Mouse (Mus musculus): Measurements from ENCODE around the gene Foxm1. TPM values are rescaled to one million over a fixed set of nuclear protein-coding genes. Genes with fewer than 3 reads are reported as not detected.

Gene Foxm1
- polyA plus RNA-seq, 1 experiment from 2014 or later = 26.3 TPM

DNA sequence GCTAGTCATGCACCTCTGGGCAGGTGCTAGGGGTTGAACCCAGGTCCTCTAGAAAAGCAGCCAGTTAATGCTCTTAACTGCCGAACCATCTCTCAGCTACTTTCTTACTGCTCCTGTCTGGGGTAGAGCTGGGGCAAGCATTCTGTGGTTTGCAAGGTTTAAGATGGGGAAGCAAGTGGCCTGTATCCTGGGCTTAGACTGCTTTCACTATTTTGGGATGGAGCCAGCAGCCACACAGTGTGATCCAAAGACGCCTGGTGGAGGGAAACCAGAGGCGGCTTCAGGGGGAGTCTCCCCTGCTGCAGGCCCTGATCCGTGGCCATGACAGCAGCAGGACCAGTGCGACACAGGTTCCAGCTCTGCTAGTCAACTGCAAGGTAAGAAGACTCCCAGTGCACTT, 41.9 kb downstream of the Foxm1 start:
- Histone ChIP-seq H3K9ac (ENCODE audit: low read depth, low read length) (0 out of 2 replicates have a peak overlapping the region, but pooled peaks have one; percentile 17), H3K27ac (replicated peaks; ENCODE audit: low read depth, low read length) (no peak overlapping the region), H3K36me3 (ENCODE audit: control insufficient read depth, insufficient read depth, low read length) (peaks cover 36% of the 10 kb centered on the region), H3K4me3 (ENCODE audit: low read depth, low read length) (no peak overlapping the region), H3K4me2 (ENCODE audit: low read depth, low read length) (no peak overlapping the region), H3K27me3 (replicated peaks; ENCODE audit: control insufficient read depth, insufficient read depth, low read length) (no peaks in the 10 kb centered on the region), H3K9me3 (ENCODE audit: control insufficient read depth, low read length) (no peaks in the 10 kb centered on the region), H3K4me1 (ENCODE audit: control insufficient read depth, insufficient read depth, low read length) (peaks cover 7% of the 10 kb centered on the region; the same call in 1 of the 2 replicates)
- WGBS = 59% methylated on average over 5 of the region's 5 CpGs
- ATAC-seq (ENCODE audit: low read depth) = no peak; the same call in 1 of the 2 replicates
- peak; percentile 27 for DNase-seq (ENCODE audit: low spot score)

DNA sequence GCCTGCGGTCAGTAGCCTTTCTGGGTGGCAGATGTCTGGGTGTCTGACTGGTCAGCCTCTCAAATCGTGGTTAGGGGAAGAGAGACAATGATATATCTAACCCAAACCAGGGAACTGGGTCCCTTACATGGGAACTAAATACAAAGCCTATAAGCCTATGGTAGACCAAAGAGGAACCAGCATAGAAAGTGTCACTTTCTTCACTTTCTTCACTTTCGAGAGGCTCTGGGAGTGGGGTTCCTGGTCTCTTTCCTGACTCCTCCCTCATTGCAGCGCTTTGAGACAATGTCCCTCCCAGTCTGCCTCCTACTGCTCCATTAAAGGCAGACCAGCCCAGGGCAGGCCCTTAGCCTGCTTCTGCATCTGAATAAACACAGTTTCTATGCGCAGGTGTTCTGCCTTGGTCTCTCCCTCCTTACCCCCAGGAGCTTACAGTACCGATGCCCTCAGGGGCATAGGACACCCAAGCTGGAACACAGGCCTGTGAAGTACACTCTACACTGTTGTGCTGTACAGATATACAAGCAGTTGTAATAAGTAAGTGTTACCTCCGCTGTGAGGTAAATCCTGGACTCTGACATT, 45.9 kb downstream of the Foxm1 start:
- ATAC-seq (ENCODE audit: low read depth) (no peak), DNase-seq (ENCODE audit: low spot score) (no peak)
- 83% methylated on average over 7 of the region's 7 CpGs for WGBS
- no peak overlapping the region for H3K9ac ChIP-seq (ENCODE audit: low read depth, low read length)
- no peaks in the 10 kb centered on the region for H3K4me1 ChIP-seq (ENCODE audit: control insufficient read depth, insufficient read depth, low read length)
- H3K4me3 ChIP-seq (ENCODE audit: low read depth, low read length) = no peak overlapping the region
- H3K4me2 ChIP-seq (ENCODE audit: low read depth, low read length) = no peak overlapping the region
- H3K36me3 ChIP-seq (ENCODE audit: control insufficient read depth, insufficient read depth, low read length) = peaks cover 67% of the 10 kb centered on the region
- no peaks in the 10 kb centered on the region for H3K9me3 ChIP-seq (ENCODE audit: control insufficient read depth, low read length)
- H3K27me3 ChIP-seq (replicated peaks; ENCODE audit: control insufficient read depth, insufficient read depth, low read length) = no peaks in the 10 kb centered on the region
- H3K27ac ChIP-seq (replicated peaks; ENCODE audit: low read depth, low read length) = no peak overlapping the region

DNA sequence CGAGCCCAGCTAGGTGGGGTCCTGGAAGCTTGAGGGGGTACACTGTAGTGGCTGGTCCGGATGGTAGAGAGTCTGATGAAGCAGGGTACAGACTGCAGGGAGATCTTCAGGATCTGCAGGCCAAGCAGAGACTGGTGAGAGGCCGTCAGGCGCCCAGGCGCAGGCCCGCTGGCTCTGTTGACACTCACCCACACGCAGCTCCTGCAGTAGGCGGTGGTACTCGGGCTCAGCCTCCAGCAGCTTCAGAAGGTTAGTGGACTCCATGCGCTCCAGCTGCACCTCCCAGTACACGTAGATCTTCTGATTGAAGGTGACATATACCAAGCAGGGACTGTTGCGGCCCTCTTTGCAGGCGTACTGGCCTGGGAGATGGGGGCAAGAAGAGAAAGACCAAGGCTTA, 47.5 kb downstream of the Foxm1 start:
- ATAC-seq (ENCODE audit: low read depth) = no peak
- WGBS = 94% methylated on average over 13 of the region's 13 CpGs
- Histone ChIP-seq H3K4me3 (ENCODE audit: low read depth, low read length) (no peak overlapping the region), H3K27ac (replicated peaks; ENCODE audit: low read depth, low read length) (no peak overlapping the region), H3K9me3 (ENCODE audit: control insufficient read depth, low read length) (no peaks in the 10 kb centered on the region), H3K4me1 (ENCODE audit: control insufficient read depth, insufficient read depth, low read length) (no peaks in the 10 kb centered on the region), H3K36me3 (ENCODE audit: control insufficient read depth, insufficient read depth, low read length) (peaks cover 72% of the 10 kb centered on the region), H3K27me3 (replicated peaks; ENCODE audit: control insufficient read depth, insufficient read depth, low read length) (no peaks in the 10 kb centered on the region), H3K4me2 (ENCODE audit: low read depth, low read length) (no peak overlapping the region), H3K9ac (ENCODE audit: low read depth, low read length) (no peak overlapping the region)
- no peak for DNase-seq (ENCODE audit: low spot score)

DNA sequence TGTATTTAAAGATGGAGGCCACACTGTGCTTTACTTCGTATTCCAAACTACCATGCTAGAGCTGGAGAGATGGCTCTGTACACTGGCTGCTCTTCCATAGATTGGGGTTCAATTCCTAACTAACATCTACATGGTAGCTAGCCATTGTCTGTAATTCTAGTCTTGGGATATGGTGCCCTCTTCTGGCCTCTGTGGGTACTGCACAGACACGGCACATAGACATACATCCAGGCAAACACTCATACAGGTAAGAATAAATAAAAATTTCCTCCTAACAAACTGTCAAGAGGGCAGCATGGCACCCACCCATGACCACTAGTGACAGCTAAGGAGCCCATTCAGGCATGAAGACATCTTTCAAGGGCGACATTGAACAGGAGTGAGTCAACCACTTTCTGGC, 48.3 kb downstream of the Foxm1 start:
- no peaks in the 10 kb centered on the region for H3K27me3 ChIP-seq (replicated peaks; ENCODE audit: control insufficient read depth, insufficient read depth, low read length)
- H3K9me3 ChIP-seq (ENCODE audit: control insufficient read depth, low read length) = no peaks in the 10 kb centered on the region
- no peak overlapping the region for H3K4me2 ChIP-seq (ENCODE audit: low read depth, low read length)
- no peak overlapping the region for H3K9ac ChIP-seq (ENCODE audit: low read depth, low read length)
- ATAC-seq (ENCODE audit: low read depth) (peak; percentile 26; the same call in 1 of the 2 replicates), DNase-seq (ENCODE audit: low spot score) (peak; percentile 48)
- WGBS = 15% methylated on average over 3 of the region's 3 CpGs
- H3K27ac ChIP-seq (replicated peaks; ENCODE audit: low read depth, low read length) = no peak overlapping the region
- no peak overlapping the region for H3K4me3 ChIP-seq (ENCODE audit: low read depth, low read length)
- H3K4me1 ChIP-seq (ENCODE audit: control insufficient read depth, insufficient read depth, low read length) = no peaks in the 10 kb centered on the region
- H3K36me3 ChIP-seq (ENCODE audit: control insufficient read depth, insufficient read depth, low read length) = peaks cover 75% of the 10 kb centered on the region

DNA sequence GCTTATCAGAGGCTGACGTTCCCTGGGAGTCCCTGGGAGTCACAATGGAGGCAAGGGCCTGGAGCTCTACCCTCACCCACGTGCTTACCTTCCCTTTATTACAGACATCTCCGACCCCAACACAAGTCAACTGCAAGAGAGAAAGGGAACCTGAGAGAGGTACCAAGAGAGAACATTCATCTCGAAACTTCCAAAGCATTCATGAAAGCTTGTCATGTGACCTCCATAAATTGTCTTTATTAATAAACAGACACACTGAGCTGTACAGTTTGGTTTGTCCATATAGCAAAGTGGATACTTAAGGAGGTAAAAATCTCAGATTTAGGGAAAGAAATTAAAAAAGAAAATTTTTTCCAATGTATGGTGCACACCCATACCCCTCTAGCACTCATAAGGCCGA, 53.4 kb downstream of the Foxm1 start:
- Histone ChIP-seq H3K4me2 (ENCODE audit: low read depth, low read length) (no peak overlapping the region), H3K36me3 (ENCODE audit: control insufficient read depth, insufficient read depth, low read length) (peaks cover 32% of the 10 kb centered on the region), H3K4me3 (ENCODE audit: low read depth, low read length) (no peak overlapping the region), H3K9me3 (ENCODE audit: control insufficient read depth, low read length) (no peaks in the 10 kb centered on the region), H3K27ac (replicated peaks; ENCODE audit: low read depth, low read length) (no peak overlapping the region), H3K27me3 (replicated peaks; ENCODE audit: control insufficient read depth, insufficient read depth, low read length) (no peaks in the 10 kb centered on the region), H3K9ac (ENCODE audit: low read depth, low read length) (no peak overlapping the region), H3K4me1 (ENCODE audit: control insufficient read depth, insufficient read depth, low read length) (no peaks in the 10 kb centered on the region)
- ATAC-seq (ENCODE audit: low read depth) (no peak), DNase-seq (ENCODE audit: low spot score) (no peak)
- WGBS = 87% methylated on average over 5 of the region's 5 CpGs

DNA sequence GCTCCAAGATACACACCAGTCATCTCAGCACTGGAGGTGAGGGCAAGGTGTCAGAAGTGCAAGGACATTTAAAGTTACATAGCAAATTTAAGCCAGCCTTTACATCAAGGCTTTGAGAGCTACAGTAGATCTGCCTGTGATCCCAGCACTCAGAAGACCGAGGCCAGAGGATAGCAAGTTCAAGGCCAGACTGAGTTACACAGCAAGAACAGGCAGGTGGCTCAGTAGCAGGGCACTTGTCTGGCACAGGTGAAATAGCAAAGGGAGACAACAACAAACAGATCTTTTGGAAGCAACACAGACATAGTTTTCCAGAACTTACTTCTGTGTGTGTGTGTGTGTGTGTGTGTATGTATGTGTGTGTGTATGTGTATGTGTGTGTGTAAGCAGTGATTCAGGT, 55.3 kb downstream of the Foxm1 start:
- H3K4me1 ChIP-seq (ENCODE audit: control insufficient read depth, insufficient read depth, low read length) = no peaks in the 10 kb centered on the region
- WGBS = 95% methylated on average over 1 of the region's 1 CpGs
- DNase-seq (ENCODE audit: low spot score) (no peak), ATAC-seq (ENCODE audit: low read depth) (no peak)
- H3K4me3 ChIP-seq (ENCODE audit: low read depth, low read length) = no peak overlapping the region
- no peak overlapping the region for H3K4me2 ChIP-seq (ENCODE audit: low read depth, low read length)
- no peaks in the 10 kb centered on the region for H3K27me3 ChIP-seq (replicated peaks; ENCODE audit: control insufficient read depth, insufficient read depth, low read length)
- H3K9ac ChIP-seq (ENCODE audit: low read depth, low read length) = no peak overlapping the region
- no peaks in the 10 kb centered on the region for H3K9me3 ChIP-seq (ENCODE audit: control insufficient read depth, low read length)
- H3K27ac ChIP-seq (replicated peaks; ENCODE audit: low read depth, low read length) = no peak overlapping the region
- peaks cover 13% of the 10 kb centered on the region for H3K36me3 ChIP-seq (ENCODE audit: control insufficient read depth, insufficient read depth, low read length)

DNA sequence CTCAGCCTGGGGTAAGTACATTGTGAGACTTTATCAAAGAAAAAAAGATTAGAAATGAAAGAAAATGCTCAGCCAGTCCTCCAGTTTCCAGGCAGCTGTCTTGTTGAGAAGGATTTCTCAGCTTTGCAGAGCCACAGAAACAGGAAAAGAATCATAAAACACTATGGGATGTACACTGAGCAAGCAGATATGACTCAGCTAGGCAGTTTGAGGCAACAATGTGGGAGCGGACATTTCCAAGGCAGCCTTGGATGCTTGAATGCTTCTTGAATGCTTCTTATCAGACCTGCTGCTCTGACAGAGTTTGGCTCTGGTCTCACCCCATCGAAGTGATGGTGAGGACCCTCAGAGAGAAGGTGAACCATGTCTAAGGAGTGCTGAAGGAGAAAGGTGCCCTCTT, 58.3 kb downstream of the Foxm1 start:
- no peaks in the 10 kb centered on the region for H3K27me3 ChIP-seq (replicated peaks; ENCODE audit: control insufficient read depth, insufficient read depth, low read length)
- H3K4me2 ChIP-seq (ENCODE audit: low read depth, low read length) = no peak overlapping the region
- 0 out of 2 replicates have a peak, but pooled peaks cover under 1% of the 10 kb centered on the region for H3K36me3 ChIP-seq (ENCODE audit: control insufficient read depth, insufficient read depth, low read length)
- H3K4me1 ChIP-seq (ENCODE audit: control insufficient read depth, insufficient read depth, low read length) = peaks cover 5% of the 10 kb centered on the region; the same call in 1 of the 2 replicates
- no peak overlapping the region for H3K9ac ChIP-seq (ENCODE audit: low read depth, low read length)
- no peak overlapping the region for H3K4me3 ChIP-seq (ENCODE audit: low read depth, low read length)
- no peak for ATAC-seq (ENCODE audit: low read depth)
- no peak for DNase-seq (ENCODE audit: low spot score)
- H3K27ac ChIP-seq (replicated peaks; ENCODE audit: low read depth, low read length) = no peak overlapping the region
- 94% methylated on average over 2 of the region's 2 CpGs for WGBS
- no peaks in the 10 kb centered on the region for H3K9me3 ChIP-seq (ENCODE audit: control insufficient read depth, low read length)

DNA sequence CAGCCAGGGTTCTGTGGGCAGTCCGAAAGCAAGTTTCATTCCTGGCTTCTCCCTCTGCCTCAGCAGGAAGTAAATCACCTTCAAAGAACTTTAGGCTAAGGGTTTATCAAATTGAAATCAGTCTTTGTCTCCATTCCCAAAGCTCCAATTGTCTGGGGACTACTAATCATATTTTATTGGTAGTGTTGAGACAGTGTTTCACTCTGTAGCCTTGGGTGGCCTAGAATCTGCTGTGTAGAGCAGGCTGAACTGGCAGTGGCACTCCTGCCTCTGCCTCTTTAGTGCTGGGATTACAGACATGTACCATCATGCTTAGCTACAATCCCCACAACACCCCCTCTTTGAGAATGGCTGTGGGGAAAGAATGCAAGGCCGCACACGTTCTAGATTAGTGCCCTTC, 58.7 kb downstream of the Foxm1 start:
- ATAC-seq (ENCODE audit: low read depth) = no peak
- H3K27me3 ChIP-seq (replicated peaks; ENCODE audit: control insufficient read depth, insufficient read depth, low read length) = no peaks in the 10 kb centered on the region
- H3K27ac ChIP-seq (replicated peaks; ENCODE audit: low read depth, low read length) = no peak overlapping the region
- H3K4me2 ChIP-seq (ENCODE audit: low read depth, low read length) = no peak overlapping the region
- DNase-seq (ENCODE audit: low spot score) = no peak
- no peak overlapping the region for H3K4me3 ChIP-seq (ENCODE audit: low read depth, low read length)
- H3K9me3 ChIP-seq (ENCODE audit: control insufficient read depth, low read length) = no peaks in the 10 kb centered on the region
- H3K9ac ChIP-seq (ENCODE audit: low read depth, low read length) = no peak overlapping the region
- WGBS = 92% methylated on average over 3 of the region's 3 CpGs
- no peaks in the 10 kb centered on the region for H3K36me3 ChIP-seq (ENCODE audit: control insufficient read depth, insufficient read depth, low read length)
- peaks cover 5% of the 10 kb centered on the region; the same call in 1 of the 2 replicates for H3K4me1 ChIP-seq (ENCODE audit: control insufficient read depth, insufficient read depth, low read length)
